Comparison of ENCODE assay signal across 9 mouse cellular contexts in genomic region chr1:95397188-95397587, GRCm38 (mm10).
A peak's percentile ranks its signal among the peaks of the same experiment; 100 is the strongest.
DNase-seq lines count a peak whose midpoint lies in the region; ATAC-seq and TF ChIP-seq lines count a peak whose summit lies in the region.
"Had no signal": no experiment of that assay in that cellular context is flagged by ENCODE, and none has a peak within 500 bp of the region (broad histone marks: within the 10 kb centered on the region; RNA-seq: fewer than 3 reads in every experiment).

No protein-coding gene starts in this region.

- H3K27ac ChIP-seq in kidney, embryonic 16.5 days (ENCODE audit: low read length): no peak overlapping the region
- H3K27ac ChIP-seq in midbrain, postnatal 0 days (ENCODE audit: low read depth, low read length): no peak overlapping the region
- H3K27ac ChIP-seq: limb, embryonic 15.5 days had no signal

- DNase-seq in cerebellum, postnatal 10 days: peak; percentile 5 to 21
- DNase-seq in cerebellum, adult 9-11 months: no peak
- peak; percentile 4 for DNase-seq in kidney, postnatal 14 days
- DNase-seq in c-Kit-positive CD71-negative TER-119-negative erythroid progenitor cells, embryonic 14.5 days (ENCODE audit: low read depth): peak; percentile 13
- DNase-seq in midbrain, postnatal 0 days (ENCODE audit: low spot score): peak; percentile 14
- no peak for DNase-seq in frontal cortex, postnatal 36 days (ENCODE audit: low spot score in 2 of 2)
- no peak for DNase-seq in frontal cortex, postnatal 10 days (ENCODE audit: low spot score in 2 of 2)

- H3K27me3 ChIP-seq in kidney, embryonic 16.5 days (ENCODE audit: insufficient read depth, low read length): no peaks in the 10 kb centered on the region
- H3K27me3 ChIP-seq in midbrain, postnatal 0 days (ENCODE audit: insufficient read depth, low read length): no peaks in the 10 kb centered on the region
- H3K27me3 ChIP-seq: limb, embryonic 15.5 days had no signal

- 47% methylated on average over 4 of the region's 4 CpGs for WGBS in kidney, embryonic 16.5 days
- WGBS in midbrain, postnatal 0 days: 21% methylated on average over 4 of the region's 4 CpGs

- H3K9ac ChIP-seq in kidney, embryonic 16.5 days (replicated peaks; ENCODE audit: low read length): no peak overlapping the region
- no peak overlapping the region for H3K9ac ChIP-seq in midbrain, postnatal 0 days (replicated peaks; ENCODE audit: low read length, poor library complexity, severe bottlenecking)
- H3K9ac ChIP-seq: limb, embryonic 15.5 days had no signal

- H3K4me2 ChIP-seq in kidney, embryonic 16.5 days (replicated peaks; ENCODE audit: low read depth, low read length): no peak overlapping the region
- no peak overlapping the region for H3K4me2 ChIP-seq in midbrain, postnatal 0 days (ENCODE audit: low read depth, low read length, poor library complexity, severe bottlenecking)
- H3K4me2 ChIP-seq: limb, embryonic 15.5 days had no signal

- no peaks in the 10 kb centered on the region for H3K4me1 ChIP-seq in kidney, embryonic 16.5 days (ENCODE audit: insufficient read depth, low read length)
- no peaks in the 10 kb centered on the region for H3K4me1 ChIP-seq in midbrain, postnatal 0 days (ENCODE audit: insufficient read depth, low read length)
- H3K4me1 ChIP-seq: limb, embryonic 15.5 days had no signal

- H3K4me3 ChIP-seq in kidney, embryonic 16.5 days (ENCODE audit: low read length): no peak overlapping the region
- no peak overlapping the region for H3K4me3 ChIP-seq in midbrain, postnatal 0 days (ENCODE audit: low read depth, low read length)
- H3K4me3 ChIP-seq: limb, embryonic 15.5 days had no signal

- no peaks in the 10 kb centered on the region for H3K9me3 ChIP-seq in kidney, embryonic 16.5 days (ENCODE audit: low read length)
- no peaks in the 10 kb centered on the region for H3K9me3 ChIP-seq in midbrain, postnatal 0 days (ENCODE audit: low read length)
- H3K9me3 ChIP-seq: limb, embryonic 15.5 days had no signal

- peak; percentile 29; the same call in 1 of the 2 replicates for TF ChIP-seq CTCF in midbrain, postnatal 0 days (IDR thresholded peaks at IDR 0.05)

- ATAC-seq in kidney, embryonic 16.5 days (ENCODE audit: low FRiP score, low TSS enrichment): no peak
- no peak for ATAC-seq in midbrain, postnatal 0 days (ENCODE audit: low FRiP score)

- no peaks in the 10 kb centered on the region for H3K36me3 ChIP-seq in kidney, embryonic 16.5 days (ENCODE audit: insufficient read depth, low read length)
- no peaks in the 10 kb centered on the region for H3K36me3 ChIP-seq in midbrain, postnatal 0 days (ENCODE audit: insufficient read depth, low read length)
- H3K36me3 ChIP-seq: limb, embryonic 15.5 days had no signal

Comparison
In these comparisons a context has a peak if more than half of its experiments do, and no peak if none do; other contexts are left out.
1. DNase-seq: peak in cerebellum, postnatal 10 days (2 of 2), kidney, postnatal 14 days (single experiment), c-Kit-positive CD71-negative TER-119-negative erythroid progenitor cells, embryonic 14.5 days (single experiment) and midbrain, postnatal 0 days (single experiment); none in cerebellum, adult 9-11 months (single experiment), frontal cortex, postnatal 36 days (0 of 2) and frontal cortex, postnatal 10 days (0 of 2).